Mouse (Mus musculus) spleen, adult 2 months (tissue): ENCODE measurements around the gene Cfap157. TPM values are rescaled to one million over a fixed set of nuclear protein-coding genes. Genes with fewer than 3 reads are reported as not detected.

ENCODE experiments used
- DNase-seq, 2 experiments: peaks; one replicate each; pipeline versions ENCODE4 v3.0.0 to v3.0.0-alpha.2; 2012 to 2021; ENCODE audit warnings: low spot score in 2 of 2, low read depth in 1 of 2
- H3K27ac ChIP-seq: fragments of 200-500 bp; 2 replicates; pipeline ENCODE4 v1.5.1; 2012; ENCODE audit warnings: low read length, inconsistent platforms; ENCODE audit not compliant: insufficient read depth
- H3K27me3 ChIP-seq: fragments of 200-500 bp; 2 replicates; pipeline ENCODE4 v1.6.1; 2012; ENCODE audit warnings: mild to moderate bottlenecking, moderate library complexity, low read length, inconsistent platforms; ENCODE audit not compliant: control insufficient read depth, insufficient read depth
- H3K36me3 ChIP-seq: fragments of 200-500 bp; 2 replicates; pipeline ENCODE4 v1.6.1; 2012; ENCODE audit warnings: mild to moderate bottlenecking, low read length, inconsistent platforms; ENCODE audit not compliant: control insufficient read depth, insufficient read depth
- H3K4me1 ChIP-seq: fragments of 200-500 bp; 2 replicates; pipeline ENCODE4 v1.6.1; 2011; ENCODE audit warnings: inconsistent platforms; ENCODE audit not compliant: control insufficient read depth, insufficient read depth, insufficient read length
- H3K4me3 ChIP-seq: fragments of 200-500 bp; 2 replicates; pipeline ENCODE4 v1.5.1; 2011; ENCODE audit warnings: mild to moderate bottlenecking, inconsistent platforms; ENCODE audit not compliant: insufficient read depth, insufficient read length; ENCODE audit errors: extremely low read depth
- CTCF ChIP-seq: fragments of 200-500 bp; IDR thresholded peaks from 2 replicates; pipeline ENCODE4 v1.5.1; 2011; ENCODE audit warnings: mild to moderate bottlenecking, inconsistent platforms; ENCODE audit not compliant: insufficient read depth, insufficient read length, insufficient replicate concordance; ENCODE audit errors: extremely low read depth
- POLR2A ChIP-seq: fragments of 200-500 bp; IDR thresholded peaks from 2 replicates; pipeline ENCODE4 v1.6.1; 2011; ENCODE audit warnings: low read depth, low read length, inconsistent platforms
- WGBS: fragments of 180-500 bp; shearing (Covaris S2); methylation state at CpG from one replicate; pipeline ENCODE4 v1.1.7; 2018; 5-methylcytosine and 5-hydroxymethylcytosine counted together
- polyA plus RNA-seq: library from polyadenylated mRNA; depleted of rRNA; stranded (reverse); fragments of >200 nt; gene quantifications from 2 replicates; pipeline ENCODE4 v1.2.3, GENCODE M21; 2012

Gene Cfap157
- polyA plus RNA-seq, 1 experiment = not detected

GRCm38 (mm10) chr2:32808816-32809566 lies 24.8 kb upstream of the Cfap157 start:
- Histone ChIP-seq H3K36me3 (no peaks in the 10 kb centered on the region; the same call in 1 of the 2 replicates), H3K27ac (no peak overlapping the region), H3K4me1 (no peaks in the 10 kb centered on the region), H3K4me3 (no peak overlapping the region), H3K27me3 (no peaks in the 10 kb centered on the region)
- TF ChIP-seq CTCF (no peak), POLR2A (no peak)
- no peak for DNase-seq
- WGBS = 93% methylated on average over 14 of the region's 14 CpGs

GRCm38 (mm10) chr2:32798251-32798962 lies 14.2 kb upstream of the Cfap157 start:
- Histone ChIP-seq H3K36me3 (no peaks in the 10 kb centered on the region; the same call in 1 of the 2 replicates), H3K4me3 (no peak overlapping the region), H3K27me3 (no peaks in the 10 kb centered on the region), H3K27ac (no peak overlapping the region), H3K4me1 (no peaks in the 10 kb centered on the region)
- TF ChIP-seq CTCF (no peak), POLR2A (no peak)
- DNase-seq = no peak
- WGBS = 68% methylated on average over 10 of the region's 10 CpGs

DNA sequence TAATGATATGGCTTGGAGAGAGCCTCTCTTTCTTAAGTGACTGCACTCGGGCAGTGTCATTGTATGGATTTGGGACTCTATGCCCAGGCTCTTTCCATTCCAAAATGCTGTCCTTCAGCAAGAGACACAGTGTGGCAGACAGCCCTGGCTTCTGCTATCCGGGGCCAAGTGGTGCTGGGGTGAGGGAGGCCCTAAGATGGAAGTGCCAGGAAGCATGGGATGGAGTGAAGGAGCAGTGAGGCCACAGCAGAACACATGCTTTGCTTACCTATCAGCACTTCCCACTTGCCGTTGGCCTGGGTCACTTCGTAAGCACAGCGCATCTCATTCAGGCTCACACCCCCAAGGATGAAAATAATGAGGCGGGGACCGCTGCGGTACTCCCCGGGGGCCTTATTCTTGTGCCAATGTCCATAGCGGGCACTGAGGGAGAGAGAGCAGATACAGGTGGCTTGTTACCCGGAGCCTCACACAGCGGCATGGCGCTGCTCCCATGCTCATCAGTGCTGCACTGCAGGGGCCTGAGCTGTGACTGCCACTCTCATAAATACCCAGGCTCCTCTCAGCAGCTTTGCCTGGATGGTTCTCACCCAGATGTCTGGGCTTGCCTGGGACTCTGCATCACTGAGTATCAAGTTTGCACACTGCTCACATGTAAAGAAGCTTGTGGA lies 11.7 kb upstream of the Cfap157 start:
- Histone ChIP-seq H3K27ac (no peak overlapping the region), H3K36me3 (no peaks in the 10 kb centered on the region; the same call in 1 of the 2 replicates), H3K27me3 (no peaks in the 10 kb centered on the region), H3K4me3 (no peak overlapping the region), H3K4me1 (no peaks in the 10 kb centered on the region)
- no peak for DNase-seq
- WGBS = 93% methylated on average over 13 of the region's 13 CpGs
- TF ChIP-seq POLR2A (no peak), CTCF (no peak)

DNA sequence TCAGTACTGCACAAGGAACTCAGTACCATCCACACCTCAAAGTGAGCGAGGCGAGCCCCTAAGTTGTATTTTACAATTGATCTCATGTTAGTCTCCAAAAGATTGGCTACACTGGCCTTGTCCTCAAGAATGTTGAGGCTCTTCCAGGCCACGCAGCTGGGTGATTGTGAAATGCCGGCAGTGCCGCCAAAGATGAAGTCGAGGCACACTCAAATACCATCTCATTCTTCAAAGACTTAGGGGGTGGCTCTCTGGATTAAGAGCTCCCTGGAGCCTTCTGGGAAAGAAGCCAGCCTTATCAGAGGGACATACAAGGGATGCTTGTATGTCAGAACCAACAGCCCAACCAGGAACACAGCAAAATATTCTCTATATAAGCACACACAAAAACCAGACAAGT lies 7.1 kb upstream of the Cfap157 start:
- H3K4me1 ChIP-seq = no peaks in the 10 kb centered on the region
- no peaks in the 10 kb centered on the region for H3K36me3 ChIP-seq
- no peak for TF ChIP-seq POLR2A
- no peak for TF ChIP-seq CTCF
- H3K4me3 ChIP-seq = no peak overlapping the region
- WGBS = 84% methylated on average over 6 of the region's 6 CpGs
- no peaks in the 10 kb centered on the region for H3K27me3 ChIP-seq
- H3K27ac ChIP-seq = no peak overlapping the region
- DNase-seq = no peak

DNA sequence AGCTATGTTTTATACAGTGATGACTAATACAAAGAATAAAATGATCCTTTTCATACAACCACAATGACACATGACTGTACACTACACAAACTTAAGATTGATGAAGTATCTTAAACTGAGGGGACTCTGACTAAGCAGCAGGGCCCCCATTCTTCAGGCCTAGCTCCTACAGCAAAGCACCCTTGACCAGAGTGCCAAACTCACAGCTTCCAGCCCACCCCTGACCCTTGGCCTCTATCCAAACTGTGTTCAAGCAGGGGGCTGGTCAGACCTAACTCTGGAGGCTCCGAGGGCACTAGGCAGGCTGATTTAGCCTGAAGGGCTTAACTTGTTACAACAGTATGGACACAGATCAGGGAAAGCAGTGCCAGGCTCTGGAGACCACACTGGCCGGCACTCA lies 4.4 kb upstream of the Cfap157 start:
- H3K27ac ChIP-seq = no peak overlapping the region
- 91% methylated on average over 2 of the region's 2 CpGs for WGBS
- H3K4me1 ChIP-seq = no peaks in the 10 kb centered on the region; the same call in 1 of the 2 replicates
- H3K36me3 ChIP-seq = no peaks in the 10 kb centered on the region
- no peak for TF ChIP-seq POLR2A
- TF ChIP-seq CTCF = no peak
- H3K4me3 ChIP-seq = no peak overlapping the region
- DNase-seq = no peak
- no peaks in the 10 kb centered on the region for H3K27me3 ChIP-seq

DNA sequence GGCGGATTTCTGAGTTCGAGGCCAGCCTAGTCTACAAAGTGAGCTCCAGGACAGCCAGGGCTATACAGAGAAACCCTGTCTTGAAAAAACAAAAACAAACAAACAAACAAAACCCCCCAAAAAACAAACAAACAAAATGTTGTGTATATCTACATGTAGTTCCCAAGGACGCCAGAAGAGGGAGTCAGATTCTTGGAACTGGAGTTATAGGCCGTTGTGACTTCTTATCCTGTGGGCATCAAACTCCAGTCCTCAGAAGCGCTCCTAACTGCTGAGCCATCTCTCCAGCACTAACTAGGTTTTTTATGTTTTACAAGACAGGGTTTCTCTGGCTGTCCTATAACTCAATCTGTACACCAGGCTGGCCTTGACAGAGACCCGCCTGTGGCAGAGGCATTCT lies 2.9 kb upstream of the Cfap157 start:
- H3K36me3 ChIP-seq = no peaks in the 10 kb centered on the region
- no peak overlapping the region for H3K4me3 ChIP-seq
- DNase-seq = no peak
- H3K27ac ChIP-seq = no peak overlapping the region
- no peaks in the 10 kb centered on the region; the same call in 1 of the 2 replicates for H3K4me1 ChIP-seq
- TF ChIP-seq POLR2A (no peak), CTCF (no peak)
- H3K27me3 ChIP-seq = no peaks in the 10 kb centered on the region
- WGBS = 63% methylated on average over 6 of the region's 6 CpGs

DNA sequence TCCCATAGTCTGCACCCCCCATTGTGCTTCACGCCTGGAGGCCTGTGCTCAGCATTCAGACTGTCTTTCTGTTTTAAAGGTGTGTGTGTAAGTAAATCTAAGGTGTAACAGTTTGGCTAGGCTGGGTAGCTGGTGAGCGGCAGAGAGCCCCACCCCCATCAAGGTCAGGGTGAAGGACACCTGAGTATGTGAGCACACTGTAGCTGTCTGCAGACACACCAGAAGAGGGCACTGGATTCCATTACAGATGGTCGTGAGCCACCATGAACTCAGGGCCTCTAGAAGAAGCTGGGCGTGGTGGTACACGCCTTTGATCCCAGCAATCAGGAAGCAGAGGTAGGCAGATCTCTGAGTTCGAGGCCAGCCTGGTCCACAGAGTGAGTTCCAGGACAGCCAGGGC lies 2.5 kb downstream of the Cfap157 start:
- Histone ChIP-seq H3K27ac (no peak overlapping the region), H3K4me1 (no peaks in the 10 kb centered on the region; the same call in 1 of the 2 replicates), H3K36me3 (no peaks in the 10 kb centered on the region), H3K4me3 (no peak overlapping the region), H3K27me3 (no peaks in the 10 kb centered on the region)
- DNase-seq = no peak
- TF ChIP-seq CTCF (no peak), POLR2A (no peak)
- WGBS = 83% methylated on average over 6 of the region's 6 CpGs
